Comparison of ENCODE assay signal across 8 mouse cellular contexts in genomic region chr9:37626103-37626567, GRCm38 (mm10). TPM values are rescaled to one million over a fixed set of nuclear protein-coding genes. Genes with fewer than 3 reads are reported as not detected.
DNase-seq lines count a peak whose midpoint lies in the region; ATAC-seq lines count a peak whose summit lies in the region.

No protein-coding gene starts in this region.

- H3K9ac ChIP-seq in hindbrain, embryonic 13.5 days = peak overlapping the region; percentile 59; the same call in 1 of the 2 replicates

- peak overlapping the region; percentile 40 for H3K4me2 ChIP-seq in hindbrain, embryonic 13.5 days

- H3K4me1 ChIP-seq in hindbrain, embryonic 13.5 days (replicated peaks) = peaks cover 29% of the 10 kb centered on the region

- peak overlapping the region; percentile 91 for H3K27ac ChIP-seq in hindbrain, embryonic 13.5 days

- peak; percentile 46 for ATAC-seq in hindbrain, embryonic 13.5 days (ENCODE audit: low FRiP score)

- peak overlapping the region; percentile 19 for H3K4me3 ChIP-seq in hindbrain, embryonic 13.5 days

- no peaks in the 10 kb centered on the region for H3K27me3 ChIP-seq in hindbrain, embryonic 13.5 days

- H3K9me3 ChIP-seq in hindbrain, embryonic 13.5 days = no peaks in the 10 kb centered on the region

- 4% methylated on average over 3 of the region's 3 CpGs for WGBS in hindbrain, embryonic 13.5 days

- intact Hi-C loops in gastrocnemius, postnatal 14 days (cut with DNase I; ENCODE audit: low total_unique reads) = loop anchor here (5.0 kb wide), 1 partner anchor 169 kb away; no protein-coding TSS in a partner anchor
- intact Hi-C loops in left cerebral cortex, postnatal 4 days (cut with DNase I) = no loop called here

- H3K36me3 ChIP-seq in hindbrain, embryonic 13.5 days = no peaks in the 10 kb centered on the region

- peak; percentile 18 for DNase-seq in gastrocnemius, postnatal 14 days
- DNase-seq in gastrocnemius, postnatal 25 days = no peak
- peak; percentile 82 for DNase-seq in brain, adult 2 months (ENCODE audit: low read depth, low spot score)
- peak; percentile 26 for DNase-seq in left cerebral cortex, postnatal 4 days
- peak; percentile 16 for DNase-seq in right cerebral cortex, postnatal 4 days
- no peak for DNase-seq in ovary, postnatal 36 days (ENCODE audit: low spot score)
- DNase-seq in urinary bladder, postnatal 36 days (ENCODE audit: low spot score in 2 of 2) = no peak

RNA-seq across cellular contexts. Expression of gene Spa17, which starts 12.6 kb away (rescaled TPM):
- total RNA-seq in gastrocnemius, postnatal 14 days (2021) = 1 to 10 TPM; 1.9 to 2.2 TPM
- total RNA-seq in gastrocnemius, postnatal 25 days (2021) = 1 to 10 TPM; 2.0 to 3.4 TPM
- polyA plus RNA-seq in hindbrain, embryonic 13.5 days (2015; fragmentation: Nextera tagmentation; extraction: Ambion mirVana) = 16.1 and 17.1 TPM in 2 replicates
- 1 to 10 TPM; 1.3 to 1.6 TPM for total RNA-seq in left cerebral cortex, postnatal 4 days (2021)

RNA-seq across cellular contexts. Expression of gene Tbrg1, which starts 31.0 kb away (rescaled TPM):
- 10 to 100 TPM; 38.5 to 42.1 TPM for total RNA-seq in gastrocnemius, postnatal 14 days (2021)
- total RNA-seq in gastrocnemius, postnatal 25 days (2021) = 10 to 100 TPM; 28.7 to 32.5 TPM
- 89.2 and 95.8 TPM in 2 replicates for polyA plus RNA-seq in hindbrain, embryonic 13.5 days (2015; fragmentation: Nextera tagmentation; extraction: Ambion mirVana)
- 10 to 100 TPM; 57.0 to 60.5 TPM for total RNA-seq in left cerebral cortex, postnatal 4 days (2021)

RNA-seq across cellular contexts. Expression of gene Panx3, which starts 42.9 kb away (rescaled TPM):
- total RNA-seq in gastrocnemius, postnatal 14 days (2021) = not detected
- not detected for total RNA-seq in gastrocnemius, postnatal 25 days (2021)
- polyA plus RNA-seq in hindbrain, embryonic 13.5 days (2015; fragmentation: Nextera tagmentation; extraction: Ambion mirVana) = 0.08 and 0.47 TPM in 2 replicates
- not detected for total RNA-seq in left cerebral cortex, postnatal 4 days (2021)

Comparison
In these comparisons a context has a peak if more than half of its experiments do, and no peak if none do; other contexts are left out.
1. DNase-seq: peak in gastrocnemius, postnatal 14 days (single experiment), brain, adult 2 months (single experiment), left cerebral cortex, postnatal 4 days (single experiment) and right cerebral cortex, postnatal 4 days (single experiment); none in gastrocnemius, postnatal 25 days (single experiment), ovary, postnatal 36 days (single experiment) and urinary bladder, postnatal 36 days (0 of 2).